Mouse (Mus musculus): ENCODE results near the gene Gm11037.

DNA sequence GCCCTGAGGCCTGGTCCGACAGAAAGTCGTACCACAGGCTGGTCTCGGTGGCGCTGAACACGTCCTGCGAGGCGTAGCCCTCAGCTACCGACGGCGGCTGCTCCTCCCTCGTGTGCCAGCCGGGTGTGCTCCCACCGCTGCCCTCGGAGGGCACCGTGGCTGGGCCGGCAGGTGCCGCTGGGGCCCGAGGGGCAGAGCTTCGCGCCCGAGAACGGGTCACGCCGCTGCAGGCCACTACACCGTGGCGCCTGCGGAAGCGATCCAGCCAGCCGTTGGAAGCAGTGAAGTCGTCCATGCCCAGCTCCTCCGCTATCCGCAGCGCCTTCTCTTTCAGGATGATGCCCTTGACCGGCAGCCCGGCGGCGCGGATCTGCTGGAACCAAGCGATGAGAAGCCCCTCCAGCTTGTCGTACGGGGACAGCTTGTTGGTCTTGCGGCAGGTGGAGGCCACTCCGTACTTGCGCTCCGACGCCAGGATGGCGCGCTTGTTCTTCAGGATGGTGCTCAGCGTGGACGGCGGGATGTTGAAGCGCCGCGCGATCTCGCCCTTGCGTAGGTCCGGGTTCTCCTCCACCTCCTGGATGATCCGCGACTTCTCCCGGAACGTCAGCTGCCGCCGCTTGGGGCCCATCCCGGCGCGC lies 46.1 kb downstream of the Gm11037 start:
- no peak for TF ChIP-seq FLI1 (IDR thresholded peaks at IDR 0.05; ENCODE audit: low read length)
- TF ChIP-seq GATA1 (IDR thresholded peaks at IDR 0.05; ENCODE audit: borderline replicate concordance, low read length), result no peak

Measured in megakaryocyte, embryonic 14.5 days (primary cell).